Comparison of ENCODE assay signal across 18 mouse cellular contexts in genomic region chr8:83937645-83938044, GRCm38 (mm10).
"Had no signal": no experiment of that assay in that cellular context is flagged by ENCODE, and none has a peak within 500 bp of the region (broad histone marks: within the 10 kb centered on the region; RNA-seq: fewer than 3 reads in every experiment).

No protein-coding gene starts in this region.

- DNase-seq: gastrocnemius, adult 2 months; gastrocnemius, postnatal 10 days; gastrocnemius, postnatal 25 days; heart, postnatal 10 days; kidney, adult 18-20 months; kidney, adult 8-10 months; liver; liver, embryonic 13.5 days had no signal

- H3K9me3 ChIP-seq: hindbrain, embryonic 10.5 days; hindbrain, embryonic 12.5 days; intestine, embryonic 15.5 days; limb, embryonic 10.5 days; limb, embryonic 12.5 days; liver, embryonic 13.5 days; liver, embryonic 15.5 days had no signal

- H3K4me1 ChIP-seq: hindbrain, embryonic 10.5 days; hindbrain, embryonic 12.5 days; intestine, embryonic 15.5 days; limb, embryonic 10.5 days; limb, embryonic 12.5 days; liver, embryonic 13.5 days; liver, embryonic 15.5 days had no signal

- H3K27me3 ChIP-seq: hindbrain, embryonic 12.5 days; intestine, embryonic 15.5 days; limb, embryonic 12.5 days; liver, embryonic 13.5 days; liver, embryonic 15.5 days had no signal

- H3K4me3 ChIP-seq: gastrocnemius, adult 2 months; heart, adult 2 months; hindbrain, embryonic 10.5 days; hindbrain, embryonic 12.5 days; intestine, embryonic 15.5 days; layer of hippocampus, adult 2 months; left cerebral cortex, adult 2 months; limb, embryonic 10.5 days; limb, embryonic 12.5 days; liver, embryonic 13.5 days; liver, embryonic 15.5 days had no signal

- H3K27ac ChIP-seq: gastrocnemius, adult 2 months; heart, adult 2 months; hindbrain, embryonic 10.5 days; hindbrain, embryonic 12.5 days; hindbrain, embryonic 14.5 days; intestine, embryonic 15.5 days; layer of hippocampus, adult 2 months; left cerebral cortex, adult 2 months; limb, embryonic 10.5 days; limb, embryonic 12.5 days; liver, embryonic 13.5 days; liver, embryonic 15.5 days had no signal
